Mouse (Mus musculus) ovary, adult 18-20 months (tissue): Measurements from ENCODE around the gene Arl4c.
"Not testable (repeated sequence)": the region's sequence is repeated elsewhere in the genome, so short reads cannot be mapped to it uniquely, and the experiment has no call there.

Experiments used
- DNase-seq: peaks from one replicate; pipeline ENCODE4 v3.0.0; 2022; ENCODE audit warnings: low spot score, mixed read lengths

Gene Arl4c

GRCm38 (mm10) chr1:88655473-88656095 is 46.4 kb downstream of the Arl4c start:
- DNase-seq = no peak

DNA sequence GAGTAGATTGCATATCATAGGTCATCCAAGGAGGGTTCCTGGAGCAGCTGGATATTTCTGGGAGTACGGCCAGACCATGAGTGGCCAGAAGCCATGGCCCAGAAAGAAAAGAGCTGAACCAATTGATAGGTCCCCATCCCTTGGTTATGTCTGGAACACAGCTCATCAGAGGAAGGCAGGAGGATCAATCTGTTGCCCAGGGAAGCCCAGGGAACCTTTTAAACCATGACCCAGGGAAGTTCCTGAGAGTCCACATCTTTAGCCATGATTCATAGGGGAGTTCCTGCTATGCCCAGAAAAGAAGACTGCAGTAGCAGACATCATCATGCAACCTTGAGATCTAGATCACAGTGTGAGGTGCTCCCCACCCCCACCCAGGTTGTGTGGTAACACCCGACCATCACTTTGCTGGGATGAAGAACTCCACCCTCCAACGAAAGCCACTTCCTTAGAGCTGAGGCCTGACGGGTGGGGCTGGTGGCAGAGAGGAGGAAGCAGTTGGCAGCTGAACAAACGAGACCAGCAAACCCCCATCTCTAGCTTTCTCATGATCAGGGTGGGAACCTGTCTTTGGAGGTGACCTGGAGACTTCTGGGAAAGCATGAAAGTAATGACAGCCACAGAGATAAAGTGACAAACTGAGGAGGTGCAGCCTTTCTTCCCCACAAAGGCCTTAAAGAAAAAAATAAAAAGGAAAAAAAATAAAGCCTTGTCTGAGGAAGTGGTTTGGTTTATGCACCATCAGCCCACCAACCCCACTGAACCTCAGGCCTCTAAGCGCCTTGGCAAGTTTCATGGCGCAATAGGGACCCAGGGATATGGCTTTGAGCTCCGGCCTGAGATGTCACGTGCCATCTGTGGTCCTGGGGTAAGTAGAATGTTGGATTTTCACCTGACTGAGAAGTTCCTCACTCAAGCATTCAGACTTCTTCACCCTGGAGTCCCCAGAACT is 47.2 kb downstream of the Arl4c start:
- no peak for DNase-seq

GRCm38 (mm10) chr1:88653614-88654520 is 48.2 kb downstream of the Arl4c start:
- no peak for DNase-seq

DNA sequence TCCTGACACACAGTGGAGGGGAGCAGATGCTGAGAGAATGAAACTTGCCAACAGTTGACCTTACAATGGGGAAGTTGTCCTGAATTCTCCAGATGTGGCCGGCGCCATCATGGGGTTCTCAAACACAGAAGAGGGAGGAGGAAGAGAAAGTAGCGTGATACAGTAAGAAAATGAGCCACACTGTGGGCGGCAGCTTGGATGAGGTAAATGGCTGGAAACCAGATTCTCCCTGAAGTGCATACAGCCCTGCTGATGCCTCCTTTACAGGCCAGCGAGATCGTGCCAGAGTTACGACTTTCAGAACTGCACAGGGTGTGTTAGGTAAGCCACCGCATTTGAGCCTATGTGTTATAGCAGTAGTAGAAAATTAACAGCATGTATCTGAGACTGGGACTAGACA is 49.3 kb downstream of the Arl4c start:
- DNase-seq = no peak

GRCm38 (mm10) chr1:88651668-88652067 is 50.4 kb downstream of the Arl4c start:
- DNase-seq = no peak

DNA sequence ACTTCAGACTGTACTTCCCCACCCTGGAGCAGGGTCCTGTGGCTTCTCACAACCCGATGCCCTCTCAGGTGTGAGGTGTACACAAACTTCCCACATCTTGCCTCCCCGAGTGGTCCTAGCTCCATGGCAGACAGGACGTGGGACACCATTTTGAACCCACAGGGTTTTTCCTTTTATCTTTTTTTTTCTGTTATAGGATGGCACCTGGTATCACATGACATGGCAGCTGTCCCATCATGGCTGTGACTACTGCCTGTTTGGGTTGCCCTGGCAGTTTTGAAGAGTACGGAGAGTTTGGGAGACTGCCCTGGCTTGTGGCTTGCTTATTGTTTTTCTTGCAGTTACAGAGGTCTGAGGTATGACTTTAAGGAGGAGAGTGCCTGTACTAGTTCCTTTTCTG is 53.3 kb downstream of the Arl4c start:
- DNase-seq = no peak

DNA sequence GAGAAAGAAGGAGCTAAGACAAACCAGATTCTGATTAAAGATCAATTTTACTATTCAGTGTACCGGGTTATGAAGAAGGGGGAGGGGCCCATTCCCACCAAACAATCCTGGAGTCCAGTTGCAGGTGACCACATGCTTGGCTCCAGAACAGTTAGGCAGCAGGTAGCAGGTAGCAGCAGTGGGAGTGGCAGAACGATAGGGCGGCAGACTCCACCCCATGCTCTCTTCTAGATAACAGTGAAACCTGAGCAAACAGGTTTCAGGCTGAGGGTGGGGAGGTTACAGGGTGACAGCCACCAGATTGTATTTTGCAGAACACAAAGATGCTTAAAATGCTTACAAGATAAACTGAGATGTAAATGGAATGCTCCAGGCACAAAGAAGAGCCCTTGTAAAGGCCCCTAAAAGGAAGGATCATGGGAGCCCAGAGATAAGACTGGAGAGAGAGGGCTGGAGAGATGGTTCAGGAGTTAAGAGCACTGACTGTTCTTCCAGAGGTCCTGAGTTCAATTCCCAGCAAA is 56.4 kb downstream of the Arl4c start:
- no peak for DNase-seq

DNA sequence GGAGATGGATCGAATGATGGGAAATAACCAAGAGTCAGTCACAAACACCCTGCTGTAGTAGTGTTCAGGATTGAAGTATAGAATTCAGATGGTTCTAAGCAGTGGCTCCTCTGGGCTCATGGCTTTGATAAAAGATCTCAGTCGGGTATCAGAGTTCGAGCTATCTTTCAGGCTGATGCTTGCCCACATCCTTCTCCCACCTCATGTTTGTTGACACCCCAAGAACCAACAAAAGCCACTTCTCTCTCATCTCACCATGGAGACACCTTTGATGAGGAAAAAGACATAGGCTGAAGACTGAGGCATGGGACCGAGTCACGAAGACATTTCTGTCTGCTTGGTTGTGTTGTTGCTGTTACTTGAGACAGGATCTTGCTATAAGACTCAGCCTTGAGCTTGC is 57.6 kb downstream of the Arl4c start:
- DNase-seq = no peak

DNA sequence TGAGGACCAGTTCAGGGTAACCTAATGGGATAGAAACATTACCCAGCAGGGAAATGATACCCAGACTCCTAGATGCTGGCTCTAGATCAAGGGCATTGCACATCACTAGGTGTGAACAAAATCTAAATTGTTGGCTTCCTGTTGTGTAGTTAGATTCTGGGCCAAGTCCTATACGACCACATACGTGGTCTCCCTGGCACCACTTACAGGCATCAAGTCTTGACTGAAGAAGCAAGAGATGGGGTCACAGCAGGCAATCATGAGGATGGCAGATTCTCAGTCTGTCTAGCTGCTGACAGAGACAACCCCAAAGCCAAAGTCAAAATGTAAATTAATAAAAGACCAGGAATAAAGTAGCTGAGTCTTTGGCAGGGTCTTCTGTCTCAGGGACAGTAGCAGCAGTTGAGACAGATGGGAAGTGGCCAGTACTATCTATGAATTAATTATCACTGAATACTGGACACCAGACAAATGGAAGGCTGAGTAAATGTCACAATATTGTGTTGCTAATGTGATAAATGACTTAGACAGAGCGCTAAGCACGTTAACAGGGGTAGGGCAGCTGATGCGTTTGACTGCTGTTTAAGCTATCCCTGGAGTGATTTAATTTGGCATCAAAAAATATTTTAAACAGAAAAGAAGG is 58.7 kb downstream of the Arl4c start:
- DNase-seq = no peak

DNA sequence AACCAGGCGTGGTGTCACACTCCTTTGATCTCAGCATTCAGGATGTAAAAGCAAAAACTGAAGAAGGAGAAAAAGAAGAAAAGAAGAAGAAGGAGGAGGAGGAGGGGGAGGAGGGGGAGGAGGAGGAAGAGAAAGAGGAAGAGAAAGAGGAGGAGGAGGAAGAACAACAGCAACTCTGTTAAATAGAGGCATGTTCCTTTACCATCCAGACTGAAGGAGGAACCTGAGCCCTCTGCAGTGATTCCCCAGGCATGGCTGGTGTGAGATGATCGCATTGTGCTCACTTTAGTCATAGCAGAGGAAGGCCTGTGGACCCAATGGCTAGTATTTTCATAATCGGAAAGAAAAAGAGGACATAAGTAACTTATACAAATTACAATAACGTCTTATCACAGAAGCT is 59.3 kb downstream of the Arl4c start:
- no peak for DNase-seq

DNA sequence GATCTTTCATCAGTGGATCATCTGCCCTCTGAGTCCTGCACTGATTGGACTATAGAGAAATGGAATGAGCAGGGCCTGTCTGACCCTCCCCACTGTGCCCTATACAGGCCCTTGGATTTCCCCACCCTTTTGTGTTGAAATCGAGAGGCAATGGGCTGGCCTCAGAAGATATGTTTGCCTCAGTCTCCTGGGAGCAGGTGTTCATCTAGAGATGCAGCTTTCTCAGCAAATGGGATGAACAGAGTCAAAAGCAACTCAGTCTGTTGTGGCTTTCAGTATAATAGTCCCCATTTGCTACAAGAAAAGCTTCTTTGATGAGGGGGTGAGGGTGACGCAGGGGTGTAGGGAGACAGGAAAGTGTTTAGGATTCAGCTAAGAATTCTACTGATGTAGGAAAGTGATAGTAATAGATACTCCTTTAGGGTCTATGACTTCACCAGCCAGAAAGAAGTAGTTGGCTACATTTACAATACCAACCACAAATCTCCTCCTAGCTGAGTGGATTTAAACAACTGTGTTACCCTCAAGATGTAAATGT is 60.3 kb downstream of the Arl4c start:
- DNase-seq = no peak

DNA sequence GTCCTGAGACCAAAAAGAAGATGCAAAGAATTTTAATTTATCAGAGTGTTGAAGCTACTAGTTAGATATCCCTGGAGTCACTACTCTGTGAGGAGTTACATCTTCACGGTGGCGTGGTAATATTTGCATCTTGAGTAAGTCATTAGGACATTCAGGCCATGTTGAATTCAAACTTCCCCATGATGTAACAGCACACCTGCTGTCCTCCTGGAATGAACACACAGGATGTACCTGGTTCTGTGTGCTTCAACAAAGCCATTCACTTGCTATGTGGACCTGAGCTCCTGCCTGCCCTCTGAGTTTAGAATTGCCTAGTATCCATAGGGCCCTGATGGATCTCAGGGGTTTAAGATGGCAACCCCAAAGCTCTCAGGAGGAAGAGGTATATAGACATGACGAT is 60.8 kb downstream of the Arl4c start:
- DNase-seq = no peak

DNA sequence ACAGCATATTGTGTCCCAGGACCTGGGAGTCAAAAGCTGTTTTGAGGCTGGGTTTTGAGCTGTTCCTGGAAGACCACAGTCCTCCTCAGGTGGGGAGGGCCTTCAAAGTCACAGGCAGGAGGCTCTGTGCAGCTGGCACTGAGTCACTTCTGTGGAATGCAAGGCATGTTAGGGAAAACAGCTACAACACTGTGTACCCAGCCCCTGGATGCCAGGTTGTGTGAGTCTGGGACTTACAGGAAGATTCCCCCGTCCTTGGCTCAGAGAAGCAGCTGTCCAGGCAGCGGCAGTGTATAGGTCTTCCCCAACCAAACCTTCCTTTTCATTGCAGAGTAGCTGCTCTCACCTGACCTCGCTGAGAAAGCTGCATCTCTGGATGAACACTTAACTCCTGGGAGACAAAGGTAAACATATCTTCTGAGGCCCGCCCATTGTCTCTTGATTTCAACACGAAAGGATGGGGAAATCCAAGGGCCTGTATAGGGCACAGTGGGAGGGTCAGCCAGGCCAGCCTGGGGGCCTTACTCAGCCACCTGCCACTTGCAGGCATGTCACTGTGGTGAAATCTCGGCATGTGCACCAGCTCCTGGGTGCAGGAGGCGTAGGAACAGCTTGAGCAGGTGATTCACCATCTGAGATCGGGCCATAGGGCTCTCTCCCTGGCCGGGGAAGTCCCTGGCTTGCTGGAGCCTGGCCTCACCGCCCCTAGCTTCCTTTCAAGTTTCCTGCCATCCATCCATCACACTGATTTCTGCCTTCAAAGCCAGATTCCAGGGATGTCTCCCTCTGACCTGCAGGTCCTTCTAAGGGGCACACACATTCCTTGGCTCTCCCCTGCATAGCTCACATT is 62.4 kb downstream of the Arl4c start:
- peak; percentile 40 for DNase-seq

DNA sequence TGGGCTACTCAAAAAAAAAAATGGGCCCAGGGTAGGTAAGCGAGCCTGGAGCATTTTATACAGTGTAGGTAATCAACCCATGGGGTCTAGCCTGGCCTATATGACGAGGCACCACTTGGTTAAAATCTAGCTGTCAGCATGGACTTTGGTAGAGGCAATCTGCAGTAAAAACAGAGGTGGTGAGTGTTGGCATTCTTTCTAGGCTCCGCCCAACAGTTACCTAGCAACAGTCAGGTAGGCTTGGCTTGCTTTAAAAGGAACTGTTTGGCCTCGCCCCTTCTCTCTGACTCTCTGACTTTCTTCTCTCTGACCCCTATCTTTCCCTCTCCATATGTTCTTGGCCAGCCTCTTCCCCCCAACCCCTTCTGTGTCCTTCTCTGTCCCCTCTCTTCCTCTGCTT is 63.4 kb downstream of the Arl4c start:
- DNase-seq = no peak

DNA sequence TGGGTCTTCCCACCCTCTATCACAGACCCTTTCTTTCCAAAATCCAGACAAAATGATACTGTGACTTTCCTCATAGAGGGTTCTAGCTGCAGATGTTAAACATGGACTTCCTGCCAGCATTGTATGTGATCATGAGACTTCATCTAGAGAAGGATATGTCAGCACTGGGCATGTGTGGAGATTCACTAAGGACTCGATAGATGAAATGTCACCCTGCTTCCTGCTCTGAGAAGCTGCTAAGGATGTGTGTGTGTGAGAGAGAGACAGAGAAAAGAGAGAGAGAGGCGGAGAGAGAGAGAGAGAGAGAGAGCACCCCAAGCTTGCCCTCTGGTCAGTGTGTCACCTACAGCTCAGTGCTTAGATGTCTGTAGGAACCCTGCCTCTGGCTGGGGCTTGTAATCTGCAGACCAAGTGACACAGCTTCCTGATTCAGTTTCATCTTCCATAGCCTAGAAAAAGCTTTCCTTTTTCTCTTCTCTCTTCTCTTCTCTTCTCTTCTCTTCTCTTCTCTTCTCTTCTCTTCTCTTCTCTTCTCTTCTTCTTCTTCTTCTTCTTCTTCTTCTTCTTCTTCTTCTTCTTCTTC is 65.4 kb downstream of the Arl4c start:
- not testable (repeated sequence) for DNase-seq

DNA sequence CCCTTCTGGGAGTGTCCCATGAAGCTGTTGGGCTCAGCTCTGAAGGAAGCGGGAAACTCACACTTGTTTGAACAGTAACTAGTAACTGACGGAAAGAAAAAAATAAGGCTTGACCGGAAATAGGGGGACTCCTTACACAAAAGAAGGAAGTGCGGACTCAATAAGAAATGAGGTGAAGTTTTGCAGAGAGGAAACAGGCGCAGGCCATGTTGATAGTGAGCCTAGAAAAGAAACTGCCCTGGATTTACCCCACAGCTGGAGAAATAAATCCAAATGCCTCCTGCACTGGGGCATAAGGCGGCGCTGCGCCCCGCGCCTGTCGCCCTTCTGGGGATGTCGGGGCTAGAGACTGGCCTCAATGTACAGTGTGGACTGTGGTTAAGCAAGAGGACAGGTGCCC is 66.4 kb downstream of the Arl4c start:
- DNase-seq = no peak

- no peak for DNase-seq
Measured at GRCm38 (mm10) chr1:88632851-88633250, 69.2 kb downstream of the Arl4c start.

DNA sequence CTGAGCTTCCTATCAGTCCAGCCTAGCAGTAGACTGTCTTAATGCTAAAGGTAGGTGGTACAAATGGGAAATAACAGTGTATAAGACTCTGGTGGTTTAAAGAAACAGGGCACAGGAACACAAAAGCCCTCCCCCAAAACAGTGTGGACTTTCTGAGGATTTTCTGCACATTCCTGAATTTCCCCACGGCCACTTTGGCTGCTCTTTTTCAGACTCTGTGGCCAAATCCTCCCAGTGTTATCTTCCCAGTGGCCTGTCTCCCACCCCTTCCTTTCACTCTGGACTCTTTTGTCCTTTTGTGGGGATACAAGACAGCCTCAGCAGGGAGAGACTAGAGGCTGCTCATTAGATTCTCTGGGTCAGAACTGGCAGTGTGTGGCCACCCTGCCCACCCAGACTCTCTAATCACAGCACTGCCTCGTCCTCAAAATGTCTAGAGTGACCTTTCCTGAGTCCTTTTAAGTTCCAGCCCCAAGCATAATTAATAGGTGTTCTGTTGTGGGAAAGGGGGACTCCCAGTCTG is 72.0 kb downstream of the Arl4c start:
- no peak for DNase-seq

- DNase-seq = peak; percentile 17
Measured at GRCm38 (mm10) chr1:88625190-88625589, 76.8 kb downstream of the Arl4c start.

DNA sequence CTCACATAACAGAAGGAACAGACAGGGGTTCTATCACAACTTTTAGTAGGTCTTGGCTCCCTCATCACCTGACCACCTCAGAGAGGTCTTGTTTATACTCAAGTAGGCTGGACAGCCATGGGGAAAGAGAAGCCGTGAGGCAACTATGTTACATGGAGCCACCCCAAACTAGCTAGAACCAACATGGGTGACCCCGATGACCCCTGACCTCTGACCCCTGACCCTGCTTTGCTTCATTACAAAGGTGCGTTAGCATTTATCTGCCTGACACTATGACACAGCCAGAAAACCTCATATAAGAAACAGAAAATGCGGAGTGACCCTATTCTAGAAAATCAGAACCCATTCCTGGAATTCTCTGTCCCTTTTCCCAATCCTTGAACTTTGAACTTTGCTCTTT is 77.6 kb downstream of the Arl4c start:
- DNase-seq = no peak
